Mouse (Mus musculus): ENCODE measurements around the gene Oxsr1. TPM values are rescaled to one million over a fixed set of nuclear protein-coding genes. Genes with fewer than 3 reads are reported as not detected.

The Oxsr1 gene
- polyA plus RNA-seq, 1 experiment from 2014 or later = 11.7 TPM

DNA sequence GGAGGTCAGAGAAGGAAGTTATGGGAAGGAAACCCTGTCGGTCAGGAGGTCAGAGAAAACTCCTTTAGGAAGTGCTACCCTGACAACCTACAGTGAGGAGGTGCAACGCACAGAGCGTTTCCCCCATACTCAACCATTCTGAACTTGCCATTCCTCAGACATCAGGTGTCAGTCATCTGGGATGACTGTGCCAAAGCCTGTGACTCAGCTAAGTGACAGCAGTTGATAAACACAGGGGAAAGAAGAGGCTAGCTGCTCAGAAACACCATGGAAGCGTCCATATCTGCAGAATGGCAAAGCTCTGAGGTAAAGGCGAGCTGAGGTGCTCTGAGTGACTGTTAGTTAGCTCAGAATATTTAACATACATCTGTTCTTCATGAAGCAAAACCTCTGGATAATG is 64.1 kb downstream of the Oxsr1 start:
- Histone ChIP-seq H3K4me2 (ENCODE audit: low read length) (no peak overlapping the region), H3K36me3 (ENCODE audit: control insufficient read depth, insufficient read depth, low read length) (peaks cover 90% of the 10 kb centered on the region), H3K9me3 (ENCODE audit: control insufficient read depth, low read length) (no peaks in the 10 kb centered on the region), H3K27ac (replicated peaks in 1 of 2; ENCODE audit: control insufficient read depth in 1 of 2, insufficient read depth in 1 of 2, low read depth in 2 of 2, low read length in 2 of 2) (no peak overlapping the region), H3K9ac (ENCODE audit: low read length) (no peak overlapping the region), H3K4me1 (ENCODE audit: control insufficient read depth in 2 of 2, insufficient read depth in 2 of 2, low read length in 2 of 2) (no peaks in the 10 kb centered on the region), H3K27me3 (ENCODE audit: control insufficient read depth, insufficient read depth, low read length) (no peaks in the 10 kb centered on the region), H3K4me3 (ENCODE audit: control insufficient read depth in 1 of 2, insufficient read depth in 1 of 2, low read depth in 1 of 2, low read length in 2 of 2) (no peak overlapping the region)
- WGBS = 65% methylated on average over 5 of the region's 5 CpGs
- no peak for ATAC-seq (ENCODE audit: insufficient number of reproducible peaks, insufficient read depth, low FRiP score, low read depth)

DNA sequence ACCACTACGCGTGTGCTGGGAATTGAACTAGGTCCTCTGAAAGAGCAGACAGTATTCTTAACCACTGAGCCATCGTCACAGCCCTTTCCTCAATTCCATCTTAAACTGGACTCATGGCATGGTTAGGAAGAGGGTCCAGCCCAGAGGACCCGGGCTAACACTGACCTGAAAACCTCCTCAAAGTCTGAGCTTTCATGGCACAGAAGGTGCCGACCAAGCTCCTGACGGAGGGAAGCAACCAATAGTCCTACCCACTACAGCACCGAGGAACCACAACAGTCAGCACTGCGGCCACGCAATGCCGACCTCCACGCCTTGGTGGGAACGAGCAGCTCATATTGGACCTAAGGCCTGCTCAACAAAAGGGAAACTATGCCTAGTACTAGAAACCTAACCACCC is 66.1 kb downstream of the Oxsr1 start:
- Histone ChIP-seq H3K27ac (replicated peaks in 1 of 2; ENCODE audit: control insufficient read depth in 1 of 2, insufficient read depth in 1 of 2, low read depth in 2 of 2, low read length in 2 of 2) (no peak overlapping the region), H3K4me3 (ENCODE audit: control insufficient read depth in 1 of 2, insufficient read depth in 1 of 2, low read depth in 1 of 2, low read length in 2 of 2) (no peak overlapping the region), H3K36me3 (ENCODE audit: control insufficient read depth, insufficient read depth, low read length) (peaks cover 89% of the 10 kb centered on the region), H3K9ac (ENCODE audit: low read length) (no peak overlapping the region), H3K9me3 (ENCODE audit: control insufficient read depth, low read length) (no peaks in the 10 kb centered on the region), H3K4me1 (ENCODE audit: control insufficient read depth in 2 of 2, insufficient read depth in 2 of 2, low read length in 2 of 2) (no peaks in the 10 kb centered on the region), H3K27me3 (ENCODE audit: control insufficient read depth, insufficient read depth, low read length) (no peaks in the 10 kb centered on the region), H3K4me2 (ENCODE audit: low read length) (no peak overlapping the region)
- WGBS = 94% methylated on average over 12 of the region's 12 CpGs
- no peak for ATAC-seq (ENCODE audit: insufficient number of reproducible peaks, insufficient read depth, low FRiP score, low read depth)

DNA sequence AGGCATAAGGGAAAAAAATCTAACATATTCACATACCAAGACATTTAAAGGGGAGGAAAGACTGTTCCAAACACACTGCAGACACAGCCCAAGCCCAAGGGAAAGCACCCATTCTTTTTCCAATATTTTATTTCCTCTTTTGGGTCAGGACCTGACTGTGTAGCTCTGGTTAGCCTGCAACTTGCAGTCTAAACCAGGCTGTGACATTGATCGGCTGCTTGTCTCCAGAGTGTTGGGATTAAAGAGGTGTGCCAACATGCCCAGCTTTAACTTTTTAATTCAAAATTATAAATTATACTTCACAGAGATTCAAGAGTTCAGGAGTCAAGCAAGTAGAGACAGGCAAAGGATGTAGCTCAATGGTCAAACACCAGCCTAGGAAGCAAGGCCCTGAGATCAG is 67.1 kb downstream of the Oxsr1 start:
- ATAC-seq (ENCODE audit: insufficient number of reproducible peaks, insufficient read depth, low FRiP score, low read depth) = no peak
- WGBS = 89% methylated on average over 1 of the region's 1 CpGs
- H3K27ac ChIP-seq (replicated peaks in 1 of 2; ENCODE audit: control insufficient read depth in 1 of 2, insufficient read depth in 1 of 2, low read depth in 2 of 2, low read length in 2 of 2) = no peak overlapping the region
- H3K9me3 ChIP-seq (ENCODE audit: control insufficient read depth, low read length) = no peaks in the 10 kb centered on the region
- H3K27me3 ChIP-seq (ENCODE audit: control insufficient read depth, insufficient read depth, low read length) = no peaks in the 10 kb centered on the region
- H3K9ac ChIP-seq (ENCODE audit: low read length) = no peak overlapping the region
- no peaks in the 10 kb centered on the region for H3K4me1 ChIP-seq (ENCODE audit: control insufficient read depth in 2 of 2, insufficient read depth in 2 of 2, low read length in 2 of 2)
- peaks cover 94% of the 10 kb centered on the region for H3K36me3 ChIP-seq (ENCODE audit: control insufficient read depth, insufficient read depth, low read length)
- no peak overlapping the region for H3K4me2 ChIP-seq (ENCODE audit: low read length)
- H3K4me3 ChIP-seq (ENCODE audit: control insufficient read depth in 1 of 2, insufficient read depth in 1 of 2, low read depth in 1 of 2, low read length in 2 of 2) = no peak overlapping the region

DNA sequence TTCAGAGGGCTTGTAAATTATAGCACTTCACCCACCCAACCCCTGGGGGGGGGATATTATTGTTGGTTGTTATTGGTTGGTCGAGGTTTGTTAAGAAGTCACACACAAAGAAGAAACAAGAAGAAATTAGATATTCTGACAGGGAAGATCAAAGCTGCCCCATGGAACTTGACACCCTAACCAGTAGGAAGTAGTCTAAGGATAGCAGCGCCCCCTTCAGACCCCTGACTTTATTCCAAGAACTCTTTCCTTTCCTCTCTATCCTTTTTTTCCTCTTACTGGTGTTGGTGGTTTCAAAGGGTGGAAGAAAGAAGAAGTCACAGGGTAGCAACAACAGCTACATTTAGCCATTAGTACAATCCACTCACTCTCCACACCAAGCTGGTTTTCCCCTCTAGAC is 68.0 kb downstream of the Oxsr1 start:
- no peak overlapping the region for H3K27ac ChIP-seq (replicated peaks in 1 of 2; ENCODE audit: control insufficient read depth in 1 of 2, insufficient read depth in 1 of 2, low read depth in 2 of 2, low read length in 2 of 2)
- H3K36me3 ChIP-seq (ENCODE audit: control insufficient read depth, insufficient read depth, low read length) = peaks cover 93% of the 10 kb centered on the region
- H3K4me1 ChIP-seq (ENCODE audit: control insufficient read depth in 2 of 2, insufficient read depth in 2 of 2, low read length in 2 of 2) = no peaks in the 10 kb centered on the region
- no peaks in the 10 kb centered on the region for H3K9me3 ChIP-seq (ENCODE audit: control insufficient read depth, low read length)
- ATAC-seq (ENCODE audit: insufficient number of reproducible peaks, insufficient read depth, low FRiP score, low read depth) = no peak
- H3K4me3 ChIP-seq (ENCODE audit: control insufficient read depth in 1 of 2, insufficient read depth in 1 of 2, low read depth in 1 of 2, low read length in 2 of 2) = no peak overlapping the region
- no peak overlapping the region for H3K4me2 ChIP-seq (ENCODE audit: low read length)
- H3K9ac ChIP-seq (ENCODE audit: low read length) = no peak overlapping the region
- 81% methylated on average over 2 of the region's 2 CpGs for WGBS
- no peaks in the 10 kb centered on the region for H3K27me3 ChIP-seq (ENCODE audit: control insufficient read depth, insufficient read depth, low read length)

DNA sequence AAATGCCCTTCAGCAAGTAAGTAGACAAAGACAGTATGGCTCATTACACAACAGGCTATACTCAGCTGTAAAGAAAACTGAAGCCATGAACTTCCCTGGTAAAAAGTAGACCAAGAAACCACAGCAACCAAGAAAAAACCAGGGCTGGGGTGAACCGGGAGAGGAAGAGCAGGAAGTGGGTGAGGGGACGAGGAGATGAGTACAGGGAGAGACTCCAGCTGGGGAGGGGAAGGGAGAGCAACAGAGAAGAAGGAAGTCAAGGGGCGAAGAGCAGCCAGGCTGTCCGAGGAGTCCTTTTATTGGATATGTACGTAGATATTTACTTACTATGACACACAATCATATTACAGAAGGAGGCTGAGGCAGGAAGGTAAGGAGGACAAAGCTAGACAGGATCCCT is 74.2 kb downstream of the Oxsr1 start:
- Histone ChIP-seq H3K9me3 (ENCODE audit: control insufficient read depth, low read length) (no peaks in the 10 kb centered on the region), H3K4me3 (ENCODE audit: control insufficient read depth in 1 of 2, insufficient read depth in 1 of 2, low read depth in 1 of 2, low read length in 2 of 2) (no peak overlapping the region), H3K9ac (ENCODE audit: low read length) (no peak overlapping the region), H3K27ac (replicated peaks in 1 of 2; ENCODE audit: control insufficient read depth in 1 of 2, insufficient read depth in 1 of 2, low read depth in 2 of 2, low read length in 2 of 2) (no peak overlapping the region), H3K36me3 (ENCODE audit: control insufficient read depth, insufficient read depth, low read length) (peaks cover 77% of the 10 kb centered on the region), H3K27me3 (ENCODE audit: control insufficient read depth, insufficient read depth, low read length) (no peaks in the 10 kb centered on the region), H3K4me1 (ENCODE audit: control insufficient read depth in 2 of 2, insufficient read depth in 2 of 2, low read length in 2 of 2) (no peaks in the 10 kb centered on the region), H3K4me2 (ENCODE audit: low read length) (no peak overlapping the region)
- ATAC-seq (ENCODE audit: insufficient number of reproducible peaks, insufficient read depth, low FRiP score, low read depth) = no peak
- 73% methylated on average over 5 of the region's 5 CpGs for WGBS

DNA sequence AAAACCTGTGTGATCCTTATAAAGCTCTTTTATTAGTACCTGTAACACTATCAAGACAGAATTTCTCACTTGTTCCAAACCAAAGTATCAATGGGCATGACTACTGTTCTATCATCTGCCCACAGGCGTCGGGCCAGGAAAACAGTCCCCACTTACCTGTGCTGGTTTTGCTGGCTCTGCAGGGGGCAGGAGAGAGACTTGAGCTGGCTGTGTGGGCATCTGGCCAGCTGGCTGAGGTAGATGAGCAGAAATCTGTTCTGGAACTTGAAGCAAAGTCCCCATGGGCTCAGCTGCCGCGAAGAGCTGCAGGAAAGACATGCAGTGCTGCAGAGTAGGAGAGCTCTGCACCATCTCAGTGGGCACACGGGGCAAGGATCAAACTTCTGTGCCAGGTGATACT is 75.4 kb downstream of the Oxsr1 start:
- WGBS = 94% methylated on average over 5 of the region's 5 CpGs
- no peaks in the 10 kb centered on the region for H3K27me3 ChIP-seq (ENCODE audit: control insufficient read depth, insufficient read depth, low read length)

DNA sequence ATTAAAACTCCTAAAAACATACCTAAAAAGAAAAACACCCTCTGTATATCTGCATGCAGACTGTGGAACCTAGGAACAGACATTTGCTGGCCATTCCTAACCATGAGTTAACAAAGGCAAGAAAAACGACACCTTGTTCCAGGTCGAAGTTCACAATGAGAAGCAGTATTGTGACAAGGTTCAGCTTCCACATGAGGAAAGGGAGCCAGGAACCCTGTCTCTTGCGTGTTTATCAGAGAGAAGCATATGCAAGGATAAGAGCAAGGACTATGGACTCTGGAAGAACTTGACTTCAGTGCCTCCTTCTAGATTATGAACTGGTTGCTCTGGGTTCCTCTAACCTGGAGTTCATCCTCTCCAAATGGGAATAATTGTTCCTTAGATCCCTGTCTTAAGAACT is 78.2 kb downstream of the Oxsr1 start:
- Histone ChIP-seq H3K4me2 (ENCODE audit: low read length) (no peak overlapping the region), H3K27me3 (ENCODE audit: control insufficient read depth, insufficient read depth, low read length) (no peaks in the 10 kb centered on the region), H3K9ac (ENCODE audit: low read length) (no peak overlapping the region), H3K4me1 (ENCODE audit: control insufficient read depth in 2 of 2, insufficient read depth in 2 of 2, low read length in 2 of 2) (no peaks in the 10 kb centered on the region), H3K36me3 (ENCODE audit: control insufficient read depth, insufficient read depth, low read length) (peaks cover 78% of the 10 kb centered on the region), H3K9me3 (ENCODE audit: control insufficient read depth, low read length) (no peaks in the 10 kb centered on the region), H3K27ac (replicated peaks in 1 of 2; ENCODE audit: control insufficient read depth in 1 of 2, insufficient read depth in 1 of 2, low read depth in 2 of 2, low read length in 2 of 2) (no peak overlapping the region), H3K4me3 (ENCODE audit: control insufficient read depth in 1 of 2, insufficient read depth in 1 of 2, low read depth in 1 of 2, low read length in 2 of 2) (no peak overlapping the region)
- 86% methylated on average over 3 of the region's 3 CpGs for WGBS
- no peak for ATAC-seq (ENCODE audit: insufficient number of reproducible peaks, insufficient read depth, low FRiP score, low read depth)

More for the DNA sequence above, 75.4 kb downstream of the Oxsr1 start:
- no peaks in the 10 kb centered on the region for H3K9me3 ChIP-seq (ENCODE audit: control insufficient read depth, low read length)
- H3K4me2 ChIP-seq (ENCODE audit: low read length) = no peak overlapping the region
- H3K4me3 ChIP-seq (ENCODE audit: control insufficient read depth in 1 of 2, insufficient read depth in 1 of 2, low read depth in 1 of 2, low read length in 2 of 2) = no peak overlapping the region
- ATAC-seq (ENCODE audit: insufficient number of reproducible peaks, insufficient read depth, low FRiP score, low read depth) = no peak
- peaks cover 79% of the 10 kb centered on the region for H3K36me3 ChIP-seq (ENCODE audit: control insufficient read depth, insufficient read depth, low read length)
- no peaks in the 10 kb centered on the region for H3K4me1 ChIP-seq (ENCODE audit: control insufficient read depth in 2 of 2, insufficient read depth in 2 of 2, low read length in 2 of 2)
- no peak overlapping the region for H3K9ac ChIP-seq (ENCODE audit: low read length)
- no peak overlapping the region for H3K27ac ChIP-seq (replicated peaks in 1 of 2; ENCODE audit: control insufficient read depth in 1 of 2, insufficient read depth in 1 of 2, low read depth in 2 of 2, low read length in 2 of 2)

DNA sequence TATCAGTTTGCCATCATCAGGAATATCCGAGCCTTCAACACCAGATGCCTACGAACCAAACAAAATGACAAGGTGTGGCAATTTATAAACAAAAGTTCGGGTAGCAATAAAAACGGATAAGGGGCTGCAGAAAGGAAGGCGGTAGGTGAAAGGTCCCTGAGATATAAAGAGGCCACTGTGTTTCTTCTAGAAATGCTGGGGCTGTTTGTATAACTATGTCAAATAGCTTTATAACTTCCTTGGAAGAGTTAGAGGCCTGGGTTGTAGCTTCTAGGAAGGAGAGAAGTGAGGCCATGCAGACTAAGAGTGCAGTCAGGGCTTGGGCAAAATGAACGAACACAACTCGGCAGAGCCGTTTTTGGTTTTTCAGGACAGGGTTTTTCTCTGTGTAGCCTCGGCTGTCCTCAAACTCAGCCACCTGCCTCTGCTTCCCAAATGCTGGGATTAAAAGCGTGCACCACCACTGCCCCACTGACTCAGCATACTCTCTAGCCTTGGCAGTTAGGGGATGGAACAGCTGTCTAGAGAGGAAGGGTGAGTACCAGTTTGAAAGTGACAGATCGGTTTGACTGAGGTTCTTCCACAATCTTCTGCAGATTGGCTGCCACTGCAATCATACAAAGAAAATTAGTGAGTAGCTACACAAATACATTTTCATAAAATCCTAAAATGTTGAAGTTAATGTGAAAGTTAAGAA is 80.9 kb downstream of the Oxsr1 start:
- no peak for ATAC-seq (ENCODE audit: insufficient number of reproducible peaks, insufficient read depth, low FRiP score, low read depth)
- no peak overlapping the region for H3K4me2 ChIP-seq (ENCODE audit: low read length)
- H3K4me3 ChIP-seq (ENCODE audit: control insufficient read depth in 1 of 2, insufficient read depth in 1 of 2, low read depth in 1 of 2, low read length in 2 of 2) = no peak overlapping the region
- WGBS = 81% methylated on average over 11 of the region's 11 CpGs
- H3K4me1 ChIP-seq (ENCODE audit: control insufficient read depth in 2 of 2, insufficient read depth in 2 of 2, low read length in 2 of 2) = no peaks in the 10 kb centered on the region
- H3K9me3 ChIP-seq (ENCODE audit: control insufficient read depth, low read length) = no peaks in the 10 kb centered on the region
- H3K27ac ChIP-seq (replicated peaks in 1 of 2; ENCODE audit: control insufficient read depth in 1 of 2, insufficient read depth in 1 of 2, low read depth in 2 of 2, low read length in 2 of 2) = no peak overlapping the region
- H3K36me3 ChIP-seq (ENCODE audit: control insufficient read depth, insufficient read depth, low read length) = peaks cover 69% of the 10 kb centered on the region
- no peak overlapping the region for H3K9ac ChIP-seq (ENCODE audit: low read length)
- H3K27me3 ChIP-seq (ENCODE audit: control insufficient read depth, insufficient read depth, low read length) = no peaks in the 10 kb centered on the region

All from heart, embryonic 14.5 days (tissue).